Mouse (Mus musculus) heart, postnatal 10 days (tissue): Measurements from ENCODE around the gene Ccdc73. TPM values are rescaled to one million over a fixed set of nuclear protein-coding genes. Genes with fewer than 3 reads are reported as not detected.
"Not testable (repeated sequence)": the region's sequence is repeated elsewhere in the genome, so short reads cannot be mapped to it uniquely, and the experiment has no call there.

Experiments used
- DNase-seq, 2 experiments: peaks; one replicate each; pipeline ENCODE4 v3.0.0; 2021
- intact Hi-C: fragments of 180-260 bp; cut with DNase I; formaldehyde crosslinking; loops from one replicate; pipeline ENCODE4 v1.15.1; 2025
- total RNA-seq, 2 experiments: library from RNA; stranded (reverse); gene quantifications; 2 replicates each; pipeline ENCODE4 v1.2.3; 2021

The Ccdc73 gene
- 1 to 10 TPM; 3.2 to 3.3 TPM for total RNA-seq

- DNase-seq: peak in 1 of 2 experiments; percentile 9
- intact Hi-C loops: no loop called here
Measured at GRCm38 (mm10) chr2:104867282-104867855, at the start of gene Ccdc73. Ccdc73 (plus strand) TSS chr2:104867805.

- DNase-seq: not testable (repeated sequence)
Measured at GRCm38 (mm10) chr2:104818763-104819162, 48.8 kb upstream of the Ccdc73 start.

GRCm38 (mm10) chr2:104826191-104826590 lies 41.4 kb upstream of the Ccdc73 start:
- intact Hi-C loops: no loop called here
- no peak for DNase-seq

More at GRCm38 (mm10) chr2:104818763-104819162, 48.8 kb upstream of the Ccdc73 start:
- intact Hi-C loops: not testable (repeated sequence)

GRCm38 (mm10) chr2:104832486-104832885 lies 35.1 kb upstream of the Ccdc73 start:
- no peak for DNase-seq
- intact Hi-C loops: no loop called here

- intact Hi-C loops: no loop called here
- DNase-seq: no peak
Measured at GRCm38 (mm10) chr2:104840974-104841373, 26.6 kb upstream of the Ccdc73 start.

GRCm38 (mm10) chr2:104841736-104842135 lies 25.9 kb upstream of the Ccdc73 start:
- DNase-seq: no peak

GRCm38 (mm10) chr2:104842559-104842958 lies 25.0 kb upstream of the Ccdc73 start:
- DNase-seq: no peak
- intact Hi-C loops: no loop called here

More at GRCm38 (mm10) chr2:104841736-104842135, 25.9 kb upstream of the Ccdc73 start:
- intact Hi-C loops: no loop called here

GRCm38 (mm10) chr2:104846638-104847414 lies 20.8 kb upstream of the Ccdc73 start:
- intact Hi-C loops: no loop called here

GRCm38 (mm10) chr2:104847645-104848044 lies 20.0 kb upstream of the Ccdc73 start:
- intact Hi-C loops: no loop called here
- DNase-seq: peak; percentile 30

More at GRCm38 (mm10) chr2:104846638-104847414, 20.8 kb upstream of the Ccdc73 start:
- no peak for DNase-seq

- intact Hi-C loops: no loop called here
- peak in 1 of 2 experiments; percentile 30 for DNase-seq
Measured at GRCm38 (mm10) chr2:104848235-104849161, 19.1 kb upstream of the Ccdc73 start.

GRCm38 (mm10) chr2:104849276-104849990 lies 18.2 kb upstream of the Ccdc73 start, which contains the start of gene Prrg4:
Prrg4 (minus strand) TSS chr2:104849876.
- DNase-seq: peak; percentile 74 to 75
- intact Hi-C loops: no loop called here

GRCm38 (mm10) chr2:104849991-104850359 lies 17.6 kb upstream of the Ccdc73 start:
- no peak for DNase-seq
- intact Hi-C loops: no loop called here

- DNase-seq: no peak
- intact Hi-C loops: no loop called here
Measured at GRCm38 (mm10) chr2:104851686-104852085, 15.9 kb upstream of the Ccdc73 start.

GRCm38 (mm10) chr2:104852546-104852945 lies 15.1 kb upstream of the Ccdc73 start:
- intact Hi-C loops: no loop called here

GRCm38 (mm10) chr2:104854836-104855235 lies 12.8 kb upstream of the Ccdc73 start:
- intact Hi-C loops: no loop called here
- no peak for DNase-seq

More at GRCm38 (mm10) chr2:104852546-104852945, 15.1 kb upstream of the Ccdc73 start:
- no peak for DNase-seq

GRCm38 (mm10) chr2:104855732-104856131 lies 11.9 kb upstream of the Ccdc73 start:
- DNase-seq: no peak
- intact Hi-C loops: no loop called here

- intact Hi-C loops: no loop called here
- DNase-seq: no peak
Measured at GRCm38 (mm10) chr2:104856218-104856617, 11.4 kb upstream of the Ccdc73 start.

- DNase-seq, intact Hi-C loops: not testable (repeated sequence)
Measured at GRCm38 (mm10) chr2:104858083-104858482, 9.5 kb upstream of the Ccdc73 start.

- intact Hi-C loops: no loop called here
- no peak for DNase-seq
Measured at GRCm38 (mm10) chr2:104859060-104859459, 8.5 kb upstream of the Ccdc73 start.

- intact Hi-C loops: no loop called here
- DNase-seq: no peak
Measured at GRCm38 (mm10) chr2:104860426-104860825, 7.2 kb upstream of the Ccdc73 start.
